Mouse (Mus musculus): ENCODE measurements around the gene Srcin1. TPM values are rescaled to one million over a fixed set of nuclear protein-coding genes. Genes with fewer than 3 reads are reported as not detected.

The Srcin1 gene
- polyA plus RNA-seq, 1 experiment, result 0.18 TPM

- Histone ChIP-seq H3K4me1 (ENCODE audit: control insufficient read depth, insufficient read depth, low read length) (no peaks in the 10 kb centered on the region), H3K4me3 (ENCODE audit: insufficient read depth, low read length) (no peak overlapping the region), H3K27ac (ENCODE audit: insufficient read depth, low read length) (no peak overlapping the region)
- TF ChIP-seq POLR2A (IDR thresholded peaks at IDR 0.05; ENCODE audit: low read depth, low read length), result no peak
Measured at GRCm38 (mm10) chr11:97560210-97560963, 15.6 kb downstream of the Srcin1 start.

- TF ChIP-seq POLR2A (IDR thresholded peaks at IDR 0.05; ENCODE audit: low read depth, low read length), result no peak
- TF ChIP-seq CTCF (IDR thresholded peaks at IDR 0.05; ENCODE audit: borderline replicate concordance, insufficient read depth, low read length), result peak; percentile 36; the same call in 1 of the 2 replicates
- Histone ChIP-seq H3K4me1 (ENCODE audit: control insufficient read depth, insufficient read depth, low read length) (no peaks in the 10 kb centered on the region), H3K4me3 (ENCODE audit: insufficient read depth, low read length) (no peak overlapping the region), H3K27ac (ENCODE audit: insufficient read depth, low read length) (no peak overlapping the region)
Measured at GRCm38 (mm10) chr11:97559549-97559948, 16.4 kb downstream of the Srcin1 start.

- H3K4me3 ChIP-seq (ENCODE audit: insufficient read depth, low read length), result no peak overlapping the region
- H3K4me1 ChIP-seq (ENCODE audit: control insufficient read depth, insufficient read depth, low read length), result no peaks in the 10 kb centered on the region
- TF ChIP-seq CTCF (IDR thresholded peaks at IDR 0.05; ENCODE audit: borderline replicate concordance, insufficient read depth, low read length) (no peak), POLR2A (IDR thresholded peaks at IDR 0.05; ENCODE audit: low read depth, low read length) (no peak)
- no peak overlapping the region for H3K27ac ChIP-seq (ENCODE audit: insufficient read depth, low read length)
Measured at GRCm38 (mm10) chr11:97557885-97558284, 18.1 kb downstream of the Srcin1 start.

GRCm38 (mm10) chr11:97556569-97557408 lies 19.2 kb downstream of the Srcin1 start:
- Histone ChIP-seq H3K4me1 (ENCODE audit: control insufficient read depth, insufficient read depth, low read length) (no peaks in the 10 kb centered on the region), H3K27ac (ENCODE audit: insufficient read depth, low read length) (no peak overlapping the region), H3K4me3 (ENCODE audit: insufficient read depth, low read length) (no peak overlapping the region)
- TF ChIP-seq POLR2A (IDR thresholded peaks at IDR 0.05; ENCODE audit: low read depth, low read length) (no peak), CTCF (IDR thresholded peaks at IDR 0.05; ENCODE audit: borderline replicate concordance, insufficient read depth, low read length) (peak; percentile 46; the same call in 1 of the 2 replicates)

- Histone ChIP-seq H3K4me1 (ENCODE audit: control insufficient read depth, insufficient read depth, low read length) (no peaks in the 10 kb centered on the region), H3K27ac (ENCODE audit: insufficient read depth, low read length) (no peak overlapping the region), H3K4me3 (ENCODE audit: insufficient read depth, low read length) (no peak overlapping the region)
- no peak for TF ChIP-seq POLR2A (IDR thresholded peaks at IDR 0.05; ENCODE audit: low read depth, low read length)
- no peak for TF ChIP-seq CTCF (IDR thresholded peaks at IDR 0.05; ENCODE audit: borderline replicate concordance, insufficient read depth, low read length)
Measured at GRCm38 (mm10) chr11:97555144-97555543, 20.8 kb downstream of the Srcin1 start.

GRCm38 (mm10) chr11:97552151-97552550 lies 23.8 kb downstream of the Srcin1 start:
- H3K4me1 ChIP-seq (ENCODE audit: control insufficient read depth, insufficient read depth, low read length), result no peaks in the 10 kb centered on the region
- H3K27ac ChIP-seq (ENCODE audit: insufficient read depth, low read length), result no peak overlapping the region
- no peak overlapping the region for H3K4me3 ChIP-seq (ENCODE audit: insufficient read depth, low read length)
- no peak for TF ChIP-seq CTCF (IDR thresholded peaks at IDR 0.05; ENCODE audit: borderline replicate concordance, insufficient read depth, low read length)
- no peak for TF ChIP-seq POLR2A (IDR thresholded peaks at IDR 0.05; ENCODE audit: low read depth, low read length)

- no peaks in the 10 kb centered on the region for H3K4me1 ChIP-seq (ENCODE audit: control insufficient read depth, insufficient read depth, low read length)
- no peak overlapping the region for H3K4me3 ChIP-seq (ENCODE audit: insufficient read depth, low read length)
- TF ChIP-seq POLR2A (IDR thresholded peaks at IDR 0.05; ENCODE audit: low read depth, low read length) (no peak), CTCF (IDR thresholded peaks at IDR 0.05; ENCODE audit: borderline replicate concordance, insufficient read depth, low read length) (no peak)
Measured at GRCm38 (mm10) chr11:97548757-97549156, 27.2 kb downstream of the Srcin1 start.

GRCm38 (mm10) chr11:97547957-97548706 lies 27.9 kb downstream of the Srcin1 start:
- Histone ChIP-seq H3K27ac (ENCODE audit: insufficient read depth, low read length) (no peak overlapping the region), H3K4me3 (ENCODE audit: insufficient read depth, low read length) (no peak overlapping the region), H3K4me1 (ENCODE audit: control insufficient read depth, insufficient read depth, low read length) (no peaks in the 10 kb centered on the region)
- TF ChIP-seq POLR2A (IDR thresholded peaks at IDR 0.05; ENCODE audit: low read depth, low read length), result no peak
- TF ChIP-seq CTCF (IDR thresholded peaks at IDR 0.05; ENCODE audit: borderline replicate concordance, insufficient read depth, low read length), result no peak

More at GRCm38 (mm10) chr11:97548757-97549156, 27.2 kb downstream of the Srcin1 start:
- H3K27ac ChIP-seq (ENCODE audit: insufficient read depth, low read length), result no peak overlapping the region

- Histone ChIP-seq H3K4me1 (ENCODE audit: control insufficient read depth, insufficient read depth, low read length) (no peaks in the 10 kb centered on the region), H3K27ac (ENCODE audit: insufficient read depth, low read length) (no peak overlapping the region), H3K4me3 (ENCODE audit: insufficient read depth, low read length) (0 out of 2 replicates have a peak overlapping the region, but pooled peaks have one; percentile 8)
- TF ChIP-seq CTCF (IDR thresholded peaks at IDR 0.05; ENCODE audit: borderline replicate concordance, insufficient read depth, low read length) (no peak), POLR2A (IDR thresholded peaks at IDR 0.05; ENCODE audit: low read depth, low read length) (no peak)
Measured at GRCm38 (mm10) chr11:97546804-97547411, 29.1 kb downstream of the Srcin1 start.

All from embryonic fibroblast, embryonic 13.5 days (primary cell).